19 mouse cellular contexts compared by ENCODE assay signal in genomic region chr13:112902176-112902575, GRCm38 (mm10). TPM values are rescaled to one million over a fixed set of nuclear protein-coding genes. Genes with fewer than 3 reads are reported as not detected.
DNase-seq lines count a peak whose midpoint lies in the region; ATAC-seq and TF ChIP-seq lines count a peak whose summit lies in the region.
"Had no signal": no experiment of that assay in that cellular context is flagged by ENCODE, and none has a peak within 500 bp of the region (broad histone marks: within the 10 kb centered on the region; RNA-seq: fewer than 3 reads in every experiment).

No protein-coding gene starts in this region.

- H3K36me3 ChIP-seq in liver, adult 2 months (ENCODE audit: control insufficient read depth, insufficient read depth, low read length), result peaks cover 54% of the 10 kb centered on the region
- H3K36me3 ChIP-seq in liver, embryonic 11.5 days (ENCODE audit: control insufficient read depth, insufficient read depth, low read length), result peaks cover 35% of the 10 kb centered on the region

- DNase-seq in kidney, postnatal 36 days, result peak; percentile 13 to 14
- DNase-seq in kidney, postnatal 4 days, result no peak
- DNase-seq in liver, adult 2 months (ENCODE audit: extremely low read depth, low read depth, low spot score), result peak; percentile 28
- no peak for DNase-seq in liver, embryonic 11.5 days (ENCODE audit: low spot score)
- peak; percentile 6 for DNase-seq in lung, postnatal 36 days
- no peak for DNase-seq in lung, postnatal 10 days
- DNase-seq: adrenal gland, adult 8-10 months; adrenal gland, postnatal 14 days; adrenal gland, postnatal 36 days; cerebellum, adult 11-12 months; cerebellum, adult 2 months; cerebellum, adult 9-10 months; cerebellum, postnatal 10 days; cerebellum, postnatal 25 days had no signal

- no peak overlapping the region for H3K27ac ChIP-seq in liver, adult 2 months (replicated peaks; ENCODE audit: insufficient read depth, low read depth, low read length)
- H3K27ac ChIP-seq in liver, embryonic 11.5 days (ENCODE audit: low read depth, low read length), result no peak overlapping the region
- H3K27ac ChIP-seq: embryonic facial prominence, embryonic 10.5 days; embryonic facial prominence, embryonic 12.5 days; forebrain, embryonic 13.5 days; forebrain, embryonic 15.5 days had no signal

- no peak overlapping the region for H3K4me2 ChIP-seq in liver, embryonic 11.5 days
- H3K4me2 ChIP-seq: embryonic facial prominence, embryonic 12.5 days; forebrain, embryonic 13.5 days; forebrain, embryonic 15.5 days had no signal

- H3K4me1 ChIP-seq in liver, adult 2 months (ENCODE audit: control insufficient read depth, insufficient read depth, low read length), result no peaks in the 10 kb centered on the region
- no peaks in the 10 kb centered on the region for H3K4me1 ChIP-seq in liver, embryonic 11.5 days (replicated peaks; ENCODE audit: control insufficient read depth, insufficient read depth, low read length)
- H3K4me1 ChIP-seq: embryonic facial prominence, embryonic 10.5 days; embryonic facial prominence, embryonic 12.5 days; forebrain, embryonic 13.5 days; forebrain, embryonic 15.5 days had no signal

- no peak overlapping the region for H3K9ac ChIP-seq in liver, adult 2 months (ENCODE audit: low read depth, low read length)
- no peak overlapping the region for H3K9ac ChIP-seq in liver, embryonic 11.5 days (ENCODE audit: low read depth, low read length)
- H3K9ac ChIP-seq: embryonic facial prominence, embryonic 12.5 days; forebrain, embryonic 13.5 days; forebrain, embryonic 15.5 days had no signal

- H3K27me3 ChIP-seq in liver, adult 2 months (ENCODE audit: control insufficient read depth, insufficient read depth, low read length), result no peaks in the 10 kb centered on the region
- H3K27me3 ChIP-seq in liver, embryonic 11.5 days (replicated peaks; ENCODE audit: control insufficient read depth, insufficient read depth, low read length), result no peaks in the 10 kb centered on the region
- H3K27me3 ChIP-seq: embryonic facial prominence, embryonic 12.5 days; forebrain, embryonic 13.5 days; forebrain, embryonic 15.5 days had no signal

- no peaks in the 10 kb centered on the region for H3K9me3 ChIP-seq in liver, embryonic 11.5 days (ENCODE audit: control insufficient read depth, low read length)
- H3K9me3 ChIP-seq: embryonic facial prominence, embryonic 10.5 days; embryonic facial prominence, embryonic 12.5 days; forebrain, embryonic 13.5 days; forebrain, embryonic 15.5 days had no signal

- TF ChIP-seq POLR2A in liver, adult 2 months (IDR thresholded peaks at IDR 0.05; ENCODE audit: extremely low read depth, insufficient read depth, low read length), result no peak

- 20% methylated on average over 3 of the region's 3 CpGs for WGBS in liver, adult 2 months
- 91% methylated on average over 3 of the region's 3 CpGs for WGBS in liver, embryonic 11.5 days

- no peaks in the 10 kb centered on the region for H3K79me2 ChIP-seq in liver, adult 2 months (ENCODE audit: control insufficient read depth, insufficient read depth, low read length)

- no peak overlapping the region for H3K4me3 ChIP-seq in liver, adult 2 months (ENCODE audit: insufficient read depth, low read depth, low read length)
- no peak overlapping the region for H3K4me3 ChIP-seq in liver, embryonic 11.5 days (ENCODE audit: low read depth, low read length)
- H3K4me3 ChIP-seq: embryonic facial prominence, embryonic 10.5 days; embryonic facial prominence, embryonic 12.5 days; forebrain, embryonic 13.5 days; forebrain, embryonic 15.5 days had no signal

- TF ChIP-seq CTCF in liver, adult 2 months (IDR thresholded peaks at IDR 0.05; ENCODE audit: low read depth, low read length), result no peak

- no peak for ATAC-seq in liver, embryonic 11.5 days (replicated peaks; ENCODE audit: low FRiP score)
- ATAC-seq in megakaryocyte progenitor cell, adult 5-6 weeks (replicated peaks; ENCODE audit: poor library complexity), result no peak
- ATAC-seq: forebrain, embryonic 13.5 days; forebrain, embryonic 15.5 days had no signal

RNA-seq across cellular contexts. Expression of gene Mtrex, which starts 25.0 kb away (rescaled TPM):
- total RNA-seq in liver, adult 2 months (2014; rRNA removed), result 13.8 and 18.2 TPM in 2 replicates
- 2.9 and 3.1 TPM in 2 replicates for polyA plus RNA-seq in liver, adult 2 months (2012; rRNA removed)
- polyA plus RNA-seq in liver, embryonic 11.5 days (2014; fragmentation: Nextera tagmentation; extraction: Ambion mirVana), result 90.9 and 101 TPM in 2 replicates
- 77.2 and 85.6 TPM in 2 replicates for total RNA-seq in megakaryocyte progenitor cell, adult 5-6 weeks (2015)
- total RNA-seq in megakaryocyte progenitor cell, adult 5-6 weeks (2017), result 69.9 and 87.9 TPM in 2 replicates

RNA-seq across cellular contexts. Expression of gene Dhx29, which starts 25.1 kb away (rescaled TPM):
- 6.0 and 6.9 TPM in 2 replicates for total RNA-seq in liver, adult 2 months (2014; rRNA removed)
- polyA plus RNA-seq in liver, adult 2 months (2012; rRNA removed), result 1.9 and 2.0 TPM in 2 replicates
- polyA plus RNA-seq in liver, embryonic 11.5 days (2014; fragmentation: Nextera tagmentation; extraction: Ambion mirVana), result 19.4 and 23.1 TPM in 2 replicates
- 16.7 and 22.3 TPM in 2 replicates for total RNA-seq in megakaryocyte progenitor cell, adult 5-6 weeks (2015)
- total RNA-seq in megakaryocyte progenitor cell, adult 5-6 weeks (2017), result 27.2 and 29.8 TPM in 2 replicates

Comparison
In these comparisons a context has a peak if more than half of its experiments do, and no peak if none do; other contexts are left out.
1. DNase-seq: peak in kidney, postnatal 36 days (2 of 2), liver, adult 2 months (single experiment) and lung, postnatal 36 days (single experiment); none in kidney, postnatal 4 days (0 of 2), liver, embryonic 11.5 days (single experiment) and lung, postnatal 10 days (single experiment).